Mouse (Mus musculus) adipocyte (in vitro differentiated cells): Measurements from ENCODE around the gene Sec1.

Experiments
- DNase-seq: peaks from one replicate; pipeline ENCODE4 v3.0.0-alpha.2; 2016; ENCODE audit warnings: low spot score

Gene Sec1

DNA sequence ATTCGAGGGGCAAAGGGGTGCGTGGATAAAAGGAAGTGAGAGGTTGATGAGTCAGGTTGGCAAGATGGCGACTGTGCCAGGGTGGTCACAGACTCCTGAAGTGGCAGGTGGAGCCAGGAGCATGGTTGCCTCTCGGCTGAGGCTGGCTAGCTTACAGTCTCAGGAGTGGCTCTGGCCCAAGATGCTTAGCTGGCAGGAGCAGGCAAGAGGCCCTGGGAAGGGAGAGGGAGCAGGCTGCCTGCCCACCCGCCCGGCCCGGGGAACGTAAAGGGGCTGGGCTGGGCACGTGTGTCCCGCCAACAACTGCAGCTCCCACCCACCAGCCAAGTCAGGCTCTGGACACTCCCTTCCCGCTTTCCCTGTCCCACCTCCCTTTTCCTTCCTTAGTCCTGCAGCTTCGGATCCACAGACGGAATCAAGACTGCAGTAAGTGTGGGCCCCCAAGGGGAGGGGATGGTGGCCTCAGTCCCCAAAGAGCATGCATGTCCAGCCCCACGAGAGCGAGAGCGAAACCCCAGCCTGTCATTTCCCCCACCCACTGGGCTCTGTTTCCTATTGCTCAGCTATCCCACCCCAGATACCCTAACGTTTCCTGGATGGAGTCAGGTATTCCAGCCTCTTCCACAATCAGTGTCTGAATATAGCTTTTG lies 52.7 kb downstream of the Sec1 start:
- DNase-seq: peak; percentile 11

DNA sequence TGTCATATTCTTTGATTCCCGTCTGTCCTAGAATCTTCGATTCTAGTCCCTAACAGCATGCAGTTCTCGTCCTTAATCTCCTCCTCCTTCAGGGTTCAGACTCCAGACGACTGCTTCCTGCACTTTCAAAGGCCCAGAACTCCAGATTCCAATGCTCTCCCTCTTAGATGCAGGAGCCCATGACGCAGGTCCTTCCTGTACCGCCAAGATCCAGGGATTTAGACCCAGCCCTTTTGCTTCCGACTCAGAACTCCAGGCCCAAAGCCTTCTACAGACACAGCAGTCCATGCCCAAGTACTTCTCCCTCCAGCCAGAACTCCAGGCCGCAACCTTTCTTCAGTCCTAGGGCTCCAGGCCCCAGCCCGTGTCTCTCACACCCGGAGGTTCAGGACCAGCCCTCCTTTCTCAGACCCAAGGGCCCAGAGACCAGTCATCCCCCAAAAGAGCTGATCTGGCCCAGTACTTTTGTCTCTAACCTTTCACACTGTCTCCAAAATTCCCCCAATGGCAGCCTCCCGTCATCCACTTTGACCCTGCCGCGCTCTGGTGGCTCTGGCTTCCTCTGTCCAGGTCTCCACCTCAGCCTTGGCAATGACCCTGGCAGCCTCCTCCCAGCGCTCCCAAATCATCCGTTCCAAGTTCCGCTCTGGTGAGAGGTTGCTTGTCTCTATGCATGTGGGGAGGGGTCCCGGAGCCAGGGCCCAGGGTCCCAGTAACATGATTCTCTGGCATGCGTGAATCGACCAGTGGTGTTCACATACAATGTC lies 53.8 kb downstream of the Sec1 start:
- DNase-seq: no peak

DNA sequence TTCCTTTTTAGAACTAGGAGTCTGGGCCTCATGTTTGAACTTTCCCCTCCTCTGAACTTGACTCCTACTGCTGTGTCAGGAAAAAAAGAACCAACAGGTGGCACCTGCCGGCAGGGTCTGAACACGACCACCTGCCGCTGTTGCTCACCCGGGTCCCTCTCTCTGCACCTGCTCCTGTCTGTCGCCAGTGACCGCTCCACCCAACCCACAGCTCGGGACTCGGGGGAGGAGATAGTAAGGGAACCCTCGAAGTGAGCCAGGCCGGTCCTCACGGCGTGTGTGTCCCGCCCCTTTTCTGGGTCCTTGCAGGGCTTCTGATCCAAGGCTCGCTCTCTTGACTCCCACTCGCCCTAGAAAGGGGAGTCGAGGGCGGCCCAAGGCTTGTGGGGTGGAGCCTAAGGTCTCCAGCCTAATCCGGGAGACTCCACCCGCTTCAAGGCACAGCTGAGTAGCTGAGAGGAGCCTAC lies 54.6 kb downstream of the Sec1 start, which contains the start of gene Mamstr:
Gene Mamstr, plus strand, starts transcription at position 417 of the 467 bp plus-strand sequence.
- DNase-seq: no peak

DNA sequence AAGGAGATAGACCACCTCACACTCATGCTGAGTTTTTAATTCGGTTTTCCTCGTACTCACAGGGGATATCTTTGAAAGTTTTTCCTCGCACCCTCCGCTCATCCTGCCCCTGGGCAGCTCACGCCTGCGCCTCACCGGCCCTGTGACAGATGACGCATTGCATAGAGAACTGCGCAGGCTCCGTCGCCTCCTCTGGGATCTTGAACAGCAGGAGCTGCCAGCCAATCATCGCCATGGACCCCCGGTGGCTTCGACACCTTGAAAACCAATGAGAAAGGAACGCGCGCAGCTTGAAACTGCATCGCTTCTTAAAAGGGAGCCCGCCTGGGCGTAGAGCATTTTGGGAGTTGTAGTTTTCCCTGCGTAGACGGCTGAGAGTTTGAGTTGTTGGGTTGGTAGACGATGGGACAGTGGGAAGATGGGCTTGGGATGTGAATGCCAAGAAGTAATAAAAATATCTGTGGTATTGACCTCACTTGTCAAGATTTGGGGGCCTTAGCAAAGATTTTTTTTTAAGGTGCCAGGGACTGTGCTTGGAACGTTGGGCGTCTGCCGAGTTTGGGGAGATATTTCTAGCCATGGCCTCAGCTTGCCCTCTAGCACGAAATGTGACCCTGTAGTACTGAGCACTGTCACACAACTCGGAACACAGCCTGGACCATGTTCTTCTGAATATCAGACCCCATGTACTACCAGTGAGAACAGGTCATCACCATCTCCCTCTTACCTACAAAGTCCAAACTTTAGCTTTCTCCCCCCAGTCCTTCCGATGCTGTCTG lies 55.4 kb downstream of the Sec1 start:
- DNase-seq: peak; percentile 75

DNA sequence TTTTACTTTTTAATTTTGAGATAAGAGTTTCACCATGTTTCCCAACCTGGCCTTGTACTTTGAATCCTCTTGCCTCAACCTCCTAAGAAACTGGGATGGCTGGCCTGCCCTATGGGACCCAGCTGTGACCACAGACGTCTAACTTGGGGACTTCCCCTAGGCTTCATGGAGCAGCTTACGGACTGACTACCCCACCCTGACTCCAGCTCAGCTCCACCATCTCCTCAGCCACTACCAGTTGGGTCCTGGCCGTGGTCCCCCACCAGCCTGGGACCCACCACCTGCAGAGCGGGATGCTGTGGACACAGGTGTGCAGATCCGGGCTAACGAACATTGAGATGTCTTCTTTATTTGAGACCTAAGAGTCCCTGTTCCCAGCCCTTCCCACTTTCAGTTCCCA lies 56.5 kb downstream of the Sec1 start:
- no peak for DNase-seq

DNA sequence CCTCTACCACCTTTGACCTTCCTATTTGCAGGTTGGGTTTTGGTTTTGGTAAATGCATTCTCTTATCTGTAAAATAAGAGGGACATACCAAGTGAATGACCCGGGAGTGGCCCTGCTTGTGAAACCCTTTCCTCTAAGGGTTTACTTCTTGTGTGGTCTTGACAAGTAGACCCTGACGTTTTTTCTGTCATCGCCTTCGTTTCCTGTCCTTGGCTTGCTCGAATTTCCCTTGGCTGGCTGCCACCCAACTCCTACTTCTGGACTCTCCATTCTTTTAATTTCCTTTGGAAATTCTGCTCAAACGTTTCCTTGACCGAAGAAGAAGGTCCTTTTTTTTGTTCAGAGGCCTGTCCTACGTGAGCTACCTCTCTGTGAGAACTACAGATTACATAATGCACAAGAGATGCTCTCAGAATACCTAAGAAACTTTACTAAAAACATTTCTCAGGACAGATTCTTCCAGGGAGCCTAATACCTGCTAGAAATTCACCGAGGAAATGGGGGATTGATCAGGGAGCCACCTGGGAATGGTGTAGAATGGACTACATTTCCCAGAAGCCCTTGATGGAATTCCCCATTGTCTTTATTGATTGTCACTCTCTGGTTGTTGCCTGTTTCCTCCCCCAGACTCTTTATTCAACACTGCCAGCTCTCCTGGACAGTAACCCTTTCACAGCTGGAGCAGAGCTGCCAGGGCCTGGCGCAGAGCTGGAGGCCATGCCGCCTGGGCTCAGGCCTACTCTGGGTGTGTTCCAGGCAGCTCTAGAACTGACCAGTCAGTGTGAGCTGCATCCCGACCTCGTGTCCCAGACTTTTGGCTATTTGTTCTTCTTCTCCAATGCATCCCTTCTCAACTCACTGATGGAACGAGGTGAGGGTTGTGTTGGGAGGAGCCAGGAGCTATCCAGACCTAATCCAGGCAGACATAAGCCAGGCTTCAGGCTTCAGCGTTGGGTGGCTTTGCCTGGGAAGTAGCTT lies 58.2 kb downstream of the Sec1 start:
- DNase-seq: no peak

DNA sequence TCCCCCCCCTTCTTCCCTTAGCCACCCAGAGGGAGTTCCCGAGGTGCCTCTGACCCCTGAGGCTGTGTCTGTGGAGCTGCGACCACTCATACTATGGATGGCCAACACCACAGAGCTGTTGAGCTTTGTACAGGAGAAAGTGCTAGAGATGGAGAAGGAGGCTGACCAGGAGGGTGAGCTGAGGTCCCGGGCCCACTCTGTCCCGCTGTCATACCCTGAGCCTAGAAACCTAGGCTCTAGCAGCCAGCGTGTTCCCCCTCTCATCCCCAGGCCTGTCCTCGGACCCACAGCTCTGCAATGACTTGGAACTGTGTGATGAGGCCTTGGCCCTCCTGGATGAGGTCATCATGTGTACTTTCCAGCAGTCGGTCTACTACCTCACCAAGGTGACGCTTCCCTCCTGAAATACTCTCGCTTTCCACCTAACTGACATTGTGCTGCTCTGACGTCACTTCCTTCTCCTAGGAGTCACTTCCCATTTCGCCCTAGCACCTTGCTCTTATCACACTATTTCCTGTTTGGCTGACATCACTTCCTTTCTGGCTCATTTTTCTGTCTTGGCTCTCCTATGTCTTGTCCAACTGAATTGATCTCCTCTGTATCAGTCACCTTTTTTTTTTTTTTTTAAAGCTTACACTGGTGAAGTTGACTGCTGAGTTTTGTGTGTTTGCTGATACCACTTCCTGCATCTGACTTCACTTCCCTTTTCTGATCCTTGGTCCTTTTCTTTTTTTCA lies 59.1 kb downstream of the Sec1 start:
- no peak for DNase-seq

DNA sequence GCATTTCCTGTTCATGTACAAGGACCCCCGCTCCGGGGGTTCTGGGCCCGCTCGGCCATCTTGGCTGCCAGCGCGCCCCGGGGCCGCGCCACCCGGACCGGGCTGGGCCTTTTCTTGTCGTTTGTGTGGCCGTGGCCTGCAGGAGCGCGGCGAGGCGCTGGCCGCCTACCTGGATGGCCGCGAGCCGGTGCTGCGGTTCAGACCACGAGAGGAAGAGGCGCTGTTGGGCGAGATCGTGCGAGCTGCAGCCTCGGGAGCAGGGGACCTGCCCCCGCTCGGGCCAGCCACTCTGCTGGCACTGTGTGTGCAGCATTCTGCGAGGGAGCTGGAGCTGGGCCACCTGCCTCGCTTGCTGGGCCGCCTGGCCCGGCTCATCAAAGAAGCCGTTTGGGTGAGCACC lies 61.7 kb downstream of the Sec1 start:
- no peak for DNase-seq

DNA sequence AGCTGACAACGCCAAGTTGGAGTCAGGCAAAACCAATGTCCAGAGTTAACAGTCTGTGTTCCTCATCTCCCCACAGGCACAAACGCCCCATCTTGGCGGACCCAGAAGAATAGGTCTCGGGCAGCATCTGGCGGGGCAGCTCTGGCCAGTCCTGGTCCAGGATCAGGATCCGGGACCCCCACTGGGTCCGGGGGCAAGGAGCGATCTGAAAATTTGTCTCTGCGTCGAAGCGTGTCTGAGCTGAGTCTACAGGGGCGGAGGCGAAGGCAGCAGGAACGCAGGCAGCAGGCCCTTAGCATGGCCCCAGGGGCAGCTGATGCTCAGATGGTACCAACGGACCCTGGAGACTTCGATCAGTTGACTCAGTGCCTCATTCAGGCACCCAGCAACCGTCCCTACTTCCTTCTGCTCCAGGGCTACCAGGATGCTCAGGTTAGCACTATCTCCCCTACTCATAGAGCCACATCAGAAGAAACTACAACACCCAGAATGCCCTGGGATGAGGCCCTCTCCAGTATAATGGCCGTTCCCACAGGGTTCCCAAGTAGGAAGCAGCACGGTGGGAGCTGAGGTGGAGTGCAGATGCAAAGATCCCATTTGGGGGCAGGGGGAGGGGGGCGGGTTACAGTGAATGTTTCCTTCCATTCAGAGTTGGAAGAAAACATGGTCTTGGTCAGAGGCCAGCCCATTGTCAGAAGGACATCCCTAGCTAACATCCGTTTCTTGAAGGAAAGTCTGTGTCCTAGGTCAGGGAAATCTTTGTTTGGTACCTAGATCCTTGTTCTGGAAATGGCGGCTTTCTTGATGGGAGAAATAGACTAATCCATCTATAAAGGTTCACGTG lies 63.9 kb downstream of the Sec1 start:
- no peak for DNase-seq

DNA sequence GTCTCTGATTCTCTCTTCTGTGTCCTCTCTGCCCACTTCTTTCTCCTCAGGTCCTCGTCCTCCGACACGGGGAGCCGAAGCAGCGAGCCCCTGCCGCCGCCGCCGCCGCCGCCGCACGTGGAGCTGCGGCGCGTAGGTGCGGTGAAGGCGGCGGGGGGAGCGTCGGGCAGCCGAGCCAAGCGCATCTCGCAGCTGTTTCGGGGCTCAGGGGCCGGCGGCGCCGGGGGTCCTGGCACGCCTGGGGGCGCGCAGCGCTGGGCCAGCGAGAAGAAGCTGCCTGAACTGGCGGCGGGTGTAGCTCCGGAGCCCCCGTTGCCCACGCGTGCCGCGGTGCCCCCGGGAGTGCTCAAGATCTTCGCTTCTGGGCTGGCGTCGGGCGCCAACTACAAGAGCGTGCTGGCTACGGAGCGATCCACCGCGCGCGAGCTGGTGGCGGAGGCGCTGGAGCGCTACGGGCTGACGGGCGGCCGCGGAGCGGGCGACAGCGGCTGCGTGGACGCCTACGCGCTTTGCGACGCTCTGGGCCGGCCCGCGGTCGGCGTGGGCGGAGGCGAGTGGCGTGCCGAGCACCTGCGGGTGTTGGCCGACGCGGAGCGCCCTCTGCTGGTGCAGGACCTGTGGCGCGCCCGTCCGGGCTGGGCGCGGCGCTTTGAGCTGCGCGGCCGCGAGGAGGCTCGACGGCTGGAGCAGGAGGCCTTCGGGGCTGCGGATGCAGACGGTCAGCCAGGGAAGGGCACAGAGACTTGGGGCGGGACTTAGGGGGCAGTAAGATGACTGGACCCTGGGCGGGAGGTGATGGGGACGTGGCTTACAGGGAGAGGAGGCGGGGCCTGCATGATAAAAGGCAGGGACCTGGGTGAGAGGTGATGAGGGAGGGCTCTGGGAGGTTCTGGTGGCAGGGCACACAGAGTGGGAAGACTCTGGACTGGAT lies 65.6 kb downstream of the Sec1 start:
- DNase-seq: no peak
